Mouse (Mus musculus): ENCODE data around the gene Wwox. TPM values are rescaled to one million over a fixed set of nuclear protein-coding genes. Genes with fewer than 3 reads are reported as not detected.
"Not testable (repeated sequence)": the region's sequence is repeated elsewhere in the genome, so short reads cannot be mapped to it uniquely, and the experiment has no call there.

Gene Wwox
- polyA plus RNA-seq, 1 experiment from 2014 or later = 13.8 TPM

DNA sequence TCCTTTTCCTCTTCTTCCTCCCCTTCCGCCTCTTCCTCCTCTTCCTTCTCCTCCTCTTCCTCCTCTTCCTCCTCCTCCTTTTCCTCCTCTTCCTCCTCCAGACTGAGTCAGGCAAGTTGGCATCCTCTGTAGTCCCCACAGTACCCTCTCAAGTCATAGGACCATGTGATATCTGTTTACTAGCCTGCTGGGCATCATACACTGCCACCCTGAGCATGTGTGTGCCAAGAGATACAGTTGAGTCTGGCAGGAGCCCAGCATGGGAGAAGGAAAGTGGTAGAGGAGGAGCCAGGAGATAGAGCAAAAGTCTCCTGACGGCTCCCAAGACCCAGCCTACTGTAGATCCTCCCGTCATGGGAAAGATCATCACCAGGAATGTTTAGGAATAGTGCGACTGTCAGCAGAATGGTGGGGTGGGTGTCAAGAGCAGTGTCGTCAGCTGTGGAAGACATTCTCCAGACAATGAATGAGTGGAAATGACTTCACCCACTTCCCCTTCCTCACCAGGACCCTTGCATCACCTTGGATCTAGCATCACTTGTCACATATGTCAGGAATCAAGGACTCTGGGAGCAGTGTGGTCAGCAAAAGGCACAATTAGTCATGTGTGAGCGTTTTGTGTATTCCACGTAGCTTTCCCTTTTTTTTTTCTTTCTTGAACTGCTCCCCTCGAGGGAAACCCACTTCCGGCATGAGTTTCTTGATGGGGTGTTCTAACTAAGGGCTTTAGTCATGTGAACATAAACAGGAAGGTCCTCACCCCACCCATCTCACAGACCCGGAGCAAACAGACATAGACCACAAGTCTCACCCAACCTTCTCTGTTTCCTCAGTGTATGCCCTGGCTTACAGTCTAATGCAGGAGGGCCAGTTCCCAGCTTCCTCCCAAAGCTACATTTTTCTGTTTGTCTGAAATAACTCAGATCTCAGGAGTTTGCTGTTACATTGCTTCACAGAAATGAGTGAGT lies 375.6 kb downstream of the Wwox start:
- Histone ChIP-seq H3K9me3 (ENCODE audit: control insufficient read depth, low read length) (no peaks in the 10 kb centered on the region), H3K27ac (ENCODE audit: low read depth, low read length) (no peak overlapping the region), H3K27me3 (ENCODE audit: control insufficient read depth, insufficient read depth, low read length) (no peaks in the 10 kb centered on the region), H3K9ac (replicated peaks; ENCODE audit: low read depth, low read length) (no peak overlapping the region), H3K4me2 (ENCODE audit: low read depth, low read length) (no peak overlapping the region), H3K4me1 (ENCODE audit: control insufficient read depth, insufficient read depth, low read length) (no peaks in the 10 kb centered on the region), H3K4me3 (ENCODE audit: low read depth, low read length) (no peak overlapping the region), H3K36me3 (ENCODE audit: control insufficient read depth, insufficient read depth, low read length) (no peaks in the 10 kb centered on the region)
- no peak for ATAC-seq (ENCODE audit: low read depth)
- 85% methylated on average over 10 of the region's 10 CpGs for WGBS

DNA sequence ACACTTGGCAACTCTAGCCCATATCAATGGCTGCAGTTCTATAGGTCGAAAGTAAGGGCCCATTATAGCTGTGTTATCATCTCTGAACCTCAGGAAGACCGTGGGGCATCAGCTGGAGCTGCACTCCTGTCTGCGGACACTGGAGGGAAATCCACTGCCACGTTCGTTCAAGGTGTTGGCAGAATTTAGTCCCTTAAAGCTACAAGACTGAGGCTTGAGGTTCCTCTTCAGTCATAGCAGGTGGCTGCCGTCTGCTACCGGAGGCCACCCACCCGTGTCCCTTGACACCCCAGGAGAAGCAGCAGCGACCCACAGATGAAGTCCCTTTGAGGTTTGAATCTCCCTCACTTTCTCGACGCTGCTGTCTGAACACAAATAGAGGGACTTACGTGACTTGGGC lies 376.9 kb downstream of the Wwox start:
- 73% methylated on average over 12 of the region's 12 CpGs for WGBS
- ATAC-seq (ENCODE audit: low read depth) = no peak
- Histone ChIP-seq H3K9ac (replicated peaks; ENCODE audit: low read depth, low read length) (no peak overlapping the region), H3K4me2 (ENCODE audit: low read depth, low read length) (no peak overlapping the region), H3K36me3 (ENCODE audit: control insufficient read depth, insufficient read depth, low read length) (no peaks in the 10 kb centered on the region), H3K4me3 (ENCODE audit: low read depth, low read length) (no peak overlapping the region), H3K27me3 (ENCODE audit: control insufficient read depth, insufficient read depth, low read length) (no peaks in the 10 kb centered on the region), H3K27ac (ENCODE audit: low read depth, low read length) (no peak overlapping the region), H3K4me1 (ENCODE audit: control insufficient read depth, insufficient read depth, low read length) (no peaks in the 10 kb centered on the region), H3K9me3 (ENCODE audit: control insufficient read depth, low read length) (no peaks in the 10 kb centered on the region)

DNA sequence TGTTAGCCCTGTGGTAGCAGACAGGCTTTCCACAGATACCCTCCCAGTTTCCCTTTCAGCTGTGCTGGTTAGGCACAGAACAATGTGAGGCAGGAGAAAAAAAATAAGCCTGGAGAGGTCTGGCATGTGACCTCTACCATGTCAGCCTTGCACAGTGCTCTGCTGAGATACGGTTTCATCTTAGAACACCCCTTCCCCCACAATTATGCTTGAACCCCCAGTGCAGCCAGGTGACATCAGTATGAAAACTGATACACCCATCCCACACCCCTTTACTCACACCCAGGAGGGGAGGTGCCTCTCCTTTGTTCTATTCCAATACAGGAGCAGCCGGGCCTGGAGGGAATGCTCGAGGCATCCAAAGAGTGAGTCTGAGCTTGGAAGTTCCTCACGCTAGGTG lies 377.5 kb downstream of the Wwox start:
- Histone ChIP-seq H3K9ac (replicated peaks; ENCODE audit: low read depth, low read length) (no peak overlapping the region), H3K4me2 (ENCODE audit: low read depth, low read length) (no peak overlapping the region), H3K4me3 (ENCODE audit: low read depth, low read length) (no peak overlapping the region), H3K27ac (ENCODE audit: low read depth, low read length) (no peak overlapping the region), H3K4me1 (ENCODE audit: control insufficient read depth, insufficient read depth, low read length) (no peaks in the 10 kb centered on the region), H3K9me3 (ENCODE audit: control insufficient read depth, low read length) (no peaks in the 10 kb centered on the region), H3K27me3 (ENCODE audit: control insufficient read depth, insufficient read depth, low read length) (no peaks in the 10 kb centered on the region), H3K36me3 (ENCODE audit: control insufficient read depth, insufficient read depth, low read length) (no peaks in the 10 kb centered on the region)
- WGBS = 44% methylated on average over 4 of the region's 4 CpGs
- no peak for ATAC-seq (ENCODE audit: low read depth)

DNA sequence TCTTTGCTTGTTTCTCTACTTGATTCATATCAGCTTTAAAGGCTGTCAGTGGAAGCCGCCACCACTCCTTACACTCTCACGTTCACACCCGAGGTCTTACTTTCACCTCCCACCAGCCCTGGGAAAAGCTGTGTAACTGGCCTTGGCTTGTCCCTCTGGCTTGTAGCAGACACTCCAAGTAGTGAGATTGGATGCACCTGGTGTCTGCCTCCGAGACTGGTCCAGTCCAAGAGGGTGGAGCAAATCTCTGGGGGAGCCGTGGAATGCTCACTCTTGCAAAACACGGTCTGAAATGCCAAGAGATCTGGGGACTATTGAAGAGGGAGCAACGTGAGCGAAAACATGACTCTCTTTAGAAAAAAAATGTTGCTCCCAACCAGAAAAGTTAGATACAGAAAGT lies 382.1 kb downstream of the Wwox start:
- 84% methylated on average over 8 of the region's 8 CpGs for WGBS
- ATAC-seq (ENCODE audit: low read depth) = no peak
- no peaks in the 10 kb centered on the region for H3K36me3 ChIP-seq (ENCODE audit: control insufficient read depth, insufficient read depth, low read length)
- no peaks in the 10 kb centered on the region for H3K27me3 ChIP-seq (ENCODE audit: control insufficient read depth, insufficient read depth, low read length)
- no peaks in the 10 kb centered on the region for H3K4me1 ChIP-seq (ENCODE audit: control insufficient read depth, insufficient read depth, low read length)
- no peak overlapping the region for H3K9ac ChIP-seq (replicated peaks; ENCODE audit: low read depth, low read length)
- no peak overlapping the region for H3K4me3 ChIP-seq (ENCODE audit: low read depth, low read length)
- no peak overlapping the region for H3K4me2 ChIP-seq (ENCODE audit: low read depth, low read length)
- no peaks in the 10 kb centered on the region for H3K9me3 ChIP-seq (ENCODE audit: control insufficient read depth, low read length)
- no peak overlapping the region for H3K27ac ChIP-seq (ENCODE audit: low read depth, low read length)

- H3K4me3 ChIP-seq (ENCODE audit: low read depth, low read length) = no peak overlapping the region
- H3K4me2 ChIP-seq (ENCODE audit: low read depth, low read length) = no peak overlapping the region
- no peak overlapping the region for H3K9ac ChIP-seq (replicated peaks; ENCODE audit: low read depth, low read length)
- H3K4me1 ChIP-seq (ENCODE audit: control insufficient read depth, insufficient read depth, low read length) = no peaks in the 10 kb centered on the region
- ATAC-seq (ENCODE audit: low read depth) = no peak
- no peaks in the 10 kb centered on the region for H3K27me3 ChIP-seq (ENCODE audit: control insufficient read depth, insufficient read depth, low read length)
- no peaks in the 10 kb centered on the region for H3K36me3 ChIP-seq (ENCODE audit: control insufficient read depth, insufficient read depth, low read length)
- H3K27ac ChIP-seq (ENCODE audit: low read depth, low read length) = no peak overlapping the region
- no peaks in the 10 kb centered on the region for H3K9me3 ChIP-seq (ENCODE audit: control insufficient read depth, low read length)
- WGBS = 89% methylated on average over 8 of the region's 8 CpGs
These were observed 386.0 kb downstream of the Wwox start for GRCm38 (mm10) chr8:114825460-114825859.

DNA sequence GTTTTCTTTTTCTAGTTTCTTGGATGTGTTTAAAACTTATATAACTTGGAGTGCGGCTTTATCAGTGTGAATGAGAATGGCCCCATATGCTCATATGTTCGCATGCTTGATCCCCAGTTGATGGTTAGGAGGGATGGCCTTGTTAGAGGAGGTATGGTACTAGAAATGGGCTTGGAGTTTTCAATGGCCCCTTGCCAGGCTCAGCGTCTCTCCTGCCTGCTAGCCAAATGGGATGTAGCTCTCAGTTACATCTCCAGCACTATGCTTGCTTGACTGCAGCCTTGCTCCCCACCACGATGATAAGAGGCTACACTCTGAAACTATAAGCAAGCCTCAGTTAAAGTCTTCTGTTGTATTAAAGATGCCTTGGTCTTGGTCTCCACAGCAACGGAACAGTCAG lies 387.5 kb downstream of the Wwox start:
- H3K9me3 ChIP-seq (ENCODE audit: control insufficient read depth, low read length) = no peaks in the 10 kb centered on the region
- H3K4me2 ChIP-seq (ENCODE audit: low read depth, low read length) = no peak overlapping the region
- H3K4me1 ChIP-seq (ENCODE audit: control insufficient read depth, insufficient read depth, low read length) = no peaks in the 10 kb centered on the region; the same call in 1 of the 2 replicates
- ATAC-seq (ENCODE audit: low read depth) = no peak
- no peaks in the 10 kb centered on the region for H3K36me3 ChIP-seq (ENCODE audit: control insufficient read depth, insufficient read depth, low read length)
- H3K4me3 ChIP-seq (ENCODE audit: low read depth, low read length) = no peak overlapping the region
- no peak overlapping the region for H3K27ac ChIP-seq (ENCODE audit: low read depth, low read length)
- no peak overlapping the region for H3K9ac ChIP-seq (replicated peaks; ENCODE audit: low read depth, low read length)
- WGBS = 85% methylated on average over 5 of the region's 5 CpGs
- H3K27me3 ChIP-seq (ENCODE audit: control insufficient read depth, insufficient read depth, low read length) = no peaks in the 10 kb centered on the region

DNA sequence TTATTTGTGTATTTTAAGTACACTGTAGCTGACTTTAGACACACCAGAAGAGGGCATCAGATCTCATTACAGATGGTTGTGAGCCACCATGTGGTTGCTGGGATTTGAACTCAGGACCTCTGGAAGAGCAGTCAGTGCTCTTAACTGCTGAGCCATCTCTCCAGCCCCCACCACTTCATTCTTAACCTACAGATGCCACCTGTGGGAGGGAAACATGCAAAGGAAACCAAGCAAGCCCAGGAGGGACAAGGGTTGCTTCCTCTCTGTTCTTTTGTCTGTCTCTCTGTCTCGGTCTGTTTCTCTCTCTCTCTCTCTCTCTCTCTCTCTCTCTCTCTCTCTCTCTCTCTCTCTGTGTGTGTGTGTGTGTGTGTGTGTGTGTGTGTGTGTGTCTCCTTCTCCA lies 388.4 kb downstream of the Wwox start:
- H3K4me3 ChIP-seq (ENCODE audit: low read depth, low read length); H3K9me3 ChIP-seq (ENCODE audit: control insufficient read depth, low read length); H3K4me1 ChIP-seq (ENCODE audit: control insufficient read depth, insufficient read depth, low read length); H3K9ac ChIP-seq (replicated peaks; ENCODE audit: low read depth, low read length); H3K27ac ChIP-seq (ENCODE audit: low read depth, low read length); H3K4me2 ChIP-seq (ENCODE audit: low read depth, low read length); H3K36me3 ChIP-seq (ENCODE audit: control insufficient read depth, insufficient read depth, low read length); ATAC-seq (ENCODE audit: low read depth); H3K27me3 ChIP-seq (ENCODE audit: control insufficient read depth, insufficient read depth, low read length): not testable (repeated sequence)
- 73% methylated on average over 1 of the region's 1 CpGs for WGBS

- no peak overlapping the region for H3K9ac ChIP-seq (replicated peaks; ENCODE audit: low read depth, low read length)
- H3K27me3 ChIP-seq (ENCODE audit: control insufficient read depth, insufficient read depth, low read length) = no peaks in the 10 kb centered on the region
- WGBS = 43% methylated on average over 9 of the region's 9 CpGs
- no peak overlapping the region for H3K27ac ChIP-seq (ENCODE audit: low read depth, low read length)
- peaks cover 4% of the 10 kb centered on the region; the same call in 1 of the 2 replicates for H3K4me1 ChIP-seq (ENCODE audit: control insufficient read depth, insufficient read depth, low read length)
- no peak for ATAC-seq (ENCODE audit: low read depth)
- H3K9me3 ChIP-seq (ENCODE audit: control insufficient read depth, low read length) = no peaks in the 10 kb centered on the region
- no peak overlapping the region for H3K4me3 ChIP-seq (ENCODE audit: low read depth, low read length)
- H3K4me2 ChIP-seq (ENCODE audit: low read depth, low read length) = no peak overlapping the region
- no peaks in the 10 kb centered on the region for H3K36me3 ChIP-seq (ENCODE audit: control insufficient read depth, insufficient read depth, low read length)
These were observed 392.1 kb downstream of the Wwox start for GRCm38 (mm10) chr8:114831595-114831994.

- H3K9me3 ChIP-seq (ENCODE audit: control insufficient read depth, low read length) = no peaks in the 10 kb centered on the region
- no peaks in the 10 kb centered on the region for H3K27me3 ChIP-seq (ENCODE audit: control insufficient read depth, insufficient read depth, low read length)
- H3K27ac ChIP-seq (ENCODE audit: low read depth, low read length) = no peak overlapping the region
- WGBS = 68% methylated on average over 8 of the region's 8 CpGs
- H3K4me3 ChIP-seq (ENCODE audit: low read depth, low read length) = no peak overlapping the region
- H3K4me2 ChIP-seq (ENCODE audit: low read depth, low read length) = no peak overlapping the region
- H3K36me3 ChIP-seq (ENCODE audit: control insufficient read depth, insufficient read depth, low read length) = no peaks in the 10 kb centered on the region
- no peak overlapping the region for H3K9ac ChIP-seq (replicated peaks; ENCODE audit: low read depth, low read length)
- H3K4me1 ChIP-seq (ENCODE audit: control insufficient read depth, insufficient read depth, low read length) = peaks cover 4% of the 10 kb centered on the region; the same call in 1 of the 2 replicates
- ATAC-seq (ENCODE audit: low read depth) = no peak
These were observed 392.9 kb downstream of the Wwox start for GRCm38 (mm10) chr8:114832251-114832774.

Data from neural tube, embryonic 14.5 days (tissue).